Mouse (Mus musculus) cerebellum, adult (tissue): ENCODE results near the gene Ldhal6b.

ENCODE experiments used
- ATAC-seq: cut with Nextera tagmentation; 2 replicates; pipeline ENCODE4 v1.9.2; 2017; ENCODE audit warnings: mild to moderate bottlenecking, moderate library complexity, mixed read lengths; ENCODE audit not compliant: insufficient number of reproducible peaks, low FRiP score, low TSS enrichment

The Ldhal6b gene

GRCm38 (mm10) chr17:5371521-5371920, 47.0 kb downstream of the Ldhal6b start:
- ATAC-seq, result no peak

- no peak for ATAC-seq
Measured at GRCm38 (mm10) chr17:5371032-5371431, 47.5 kb downstream of the Ldhal6b start.
